Mouse (Mus musculus): ENCODE results near the gene Olfr564. TPM values are rescaled to one million over a fixed set of nuclear protein-coding genes. Genes with fewer than 3 reads are reported as not detected.

The Olfr564 gene
- polyA plus RNA-seq (2015; fragmentation: Nextera tagmentation; extraction: Ambion mirVana) = not detected in 2 replicates

DNA sequence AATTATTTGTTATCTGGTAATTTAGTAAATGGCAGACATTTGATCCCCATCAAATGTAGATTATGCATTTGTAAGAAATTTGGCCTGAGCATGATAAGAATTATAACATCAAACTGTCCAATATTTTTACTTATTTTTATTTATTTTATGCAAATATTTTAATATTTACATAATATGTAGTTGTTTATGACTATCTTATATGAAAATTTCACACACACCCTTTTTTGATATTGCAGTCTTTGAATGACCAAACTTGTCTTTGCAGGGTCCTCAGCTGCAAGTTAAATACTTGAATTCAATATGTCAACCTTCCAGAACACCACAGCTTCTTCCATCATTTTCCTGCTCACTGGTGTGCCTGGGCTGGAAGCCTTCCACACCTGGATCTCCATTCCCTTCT lies at the start of gene Olfr564:
Gene Olfr564 (plus strand): TSS at position 301 of the 400 bp plus-strand sequence.
- Histone ChIP-seq H3K4me1 (replicated peaks) (no peaks in the 10 kb centered on the region), H3K27me3 (no peaks in the 10 kb centered on the region), H3K4me3 (replicated peaks) (no peak within 1 kb of the TSS), H3K36me3 (no peaks in the 10 kb centered on the region), H3K9me3 (replicated peaks) (no peaks in the 10 kb centered on the region), H3K4me2 (no peak within 1 kb of the TSS), H3K9ac (no peak within 1 kb of the TSS), H3K27ac (no peak within 1 kb of the TSS)
- ATAC-seq (ENCODE audit: low read depth) (no peak), DNase-seq (no peak)

DNA sequence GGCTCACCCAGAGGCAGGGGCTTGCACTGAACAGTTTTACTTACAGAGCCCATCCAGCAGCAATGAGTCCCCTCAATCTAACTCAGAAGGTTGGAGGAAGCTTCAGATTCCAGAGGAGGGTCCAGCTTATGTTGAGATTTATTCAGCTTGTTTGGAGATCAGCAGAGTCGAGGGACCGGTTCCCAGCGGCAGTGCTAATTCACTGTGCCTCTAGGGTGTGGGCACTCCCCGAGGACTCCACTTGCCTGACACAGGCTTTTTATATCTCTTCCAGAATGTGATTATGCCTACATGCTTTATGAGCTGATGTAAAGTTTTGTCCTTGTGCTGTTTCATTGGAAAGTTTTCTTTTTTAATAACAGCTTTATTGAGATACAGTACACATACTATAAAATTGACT lies 44.0 kb upstream of the Olfr564 start, which contains the start of the genes Olfr560 and Olfr78:
Gene Olfr560 (minus strand): TSS at position 101 of the 400 bp plus-strand sequence.
Gene Olfr78 (minus strand): TSS at position 206 of the 400 bp plus-strand sequence.
- Histone ChIP-seq H3K9me3 (replicated peaks) (no peaks in the 10 kb centered on the region), H3K36me3 (no peaks in the 10 kb centered on the region), H3K4me1 (replicated peaks) (no peaks in the 10 kb centered on the region), H3K4me3 (replicated peaks) (no peak within 1 kb of the TSS), H3K27me3 (no peaks in the 10 kb centered on the region), H3K9ac (no peak within 1 kb of the TSS), H3K27ac (no peak within 1 kb of the TSS), H3K4me2 (no peak within 1 kb of the TSS)
- 74% methylated on average over 4 of the region's 4 CpGs for WGBS (ENCODE audit: insufficient replicate concordance)
- no peak for DNase-seq
- ATAC-seq (ENCODE audit: low read depth) = no peak

DNA sequence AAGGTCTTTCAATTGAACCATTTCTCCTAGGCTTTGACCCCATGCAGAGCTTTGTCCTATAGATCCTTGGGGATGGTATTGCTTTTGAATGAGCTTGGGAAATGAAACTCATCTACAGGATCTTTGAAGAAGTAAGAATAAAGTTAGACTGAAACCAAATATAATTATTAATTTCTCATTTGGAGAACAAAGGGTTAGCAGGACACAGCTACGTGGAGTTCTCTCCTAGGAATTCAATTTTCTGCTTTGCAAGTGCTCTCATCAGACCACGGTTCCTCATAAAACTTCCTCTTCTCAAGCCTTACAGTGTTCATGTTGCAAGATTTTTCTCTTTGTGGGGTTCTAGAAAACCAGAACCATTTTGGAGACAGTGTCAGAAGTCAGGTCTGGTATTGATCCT lies 32.4 kb upstream of the Olfr564 start, which contains the start of gene Olfr561:
Gene Olfr561 (plus strand): TSS at position 301 of the 400 bp plus-strand sequence.
- no peak for DNase-seq

More for the DNA sequence above, 32.4 kb upstream of the Olfr564 start, which contains the start of gene Olfr561:
- Histone ChIP-seq H3K9ac (no peak within 1 kb of the TSS), H3K4me1 (replicated peaks) (no peaks in the 10 kb centered on the region), H3K27ac (no peak within 1 kb of the TSS), H3K9me3 (replicated peaks) (no peaks in the 10 kb centered on the region), H3K27me3 (no peaks in the 10 kb centered on the region), H3K36me3 (no peaks in the 10 kb centered on the region), H3K4me2 (no peak within 1 kb of the TSS), H3K4me3 (replicated peaks) (no peak within 1 kb of the TSS)
- no peak for ATAC-seq (ENCODE audit: low read depth)
- WGBS (ENCODE audit: insufficient replicate concordance) = 25% methylated on average over 2 of the region's 2 CpGs

Other genes with a start within 250 kb of the Olfr564 start
- gene Trim21, start 238.0 kb upstream of the Olfr564 start, polyA plus RNA-seq (2015; fragmentation: Nextera tagmentation; extraction: Ambion mirVana) = 0.24 and 0.51 TPM in 2 replicates
- not detected in 2 replicates for gene Olfr550, start 232.0 kb upstream of the Olfr564 start, polyA plus RNA-seq (2015; fragmentation: Nextera tagmentation; extraction: Ambion mirVana)
- gene Olfr551, start 211.6 kb upstream of the Olfr564 start, polyA plus RNA-seq (2015; fragmentation: Nextera tagmentation; extraction: Ambion mirVana) = not detected in 2 replicates
- not detected in 2 replicates for gene Olfr552, start 205.7 kb upstream of the Olfr564 start, polyA plus RNA-seq (2015; fragmentation: Nextera tagmentation; extraction: Ambion mirVana)
- gene Olfr553, start 185.3 kb upstream of the Olfr564 start, polyA plus RNA-seq (2015; fragmentation: Nextera tagmentation; extraction: Ambion mirVana) = not detected in 2 replicates
- gene Olfr554, start 165.0 kb upstream of the Olfr564 start, polyA plus RNA-seq (2015; fragmentation: Nextera tagmentation; extraction: Ambion mirVana) = not detected in 2 replicates
- not detected in 2 replicates for gene Olfr555, start 144.7 kb upstream of the Olfr564 start, polyA plus RNA-seq (2015; fragmentation: Nextera tagmentation; extraction: Ambion mirVana)
- gene Olfr556, start 138.6 kb upstream of the Olfr564 start, polyA plus RNA-seq (2015; fragmentation: Nextera tagmentation; extraction: Ambion mirVana) = not detected in 2 replicates
- 1.6 and 1.7 TPM in 2 replicates for gene Trim68, start 116.2 kb upstream of the Olfr564 start, polyA plus RNA-seq (2015; fragmentation: Nextera tagmentation; extraction: Ambion mirVana)
- not detected in 2 replicates for gene Olfr557, start 107.6 kb upstream of the Olfr564 start, polyA plus RNA-seq (2015; fragmentation: Nextera tagmentation; extraction: Ambion mirVana)
- not detected in 2 replicates for gene Olfr558, start 101.3 kb upstream of the Olfr564 start, polyA plus RNA-seq (2015; fragmentation: Nextera tagmentation; extraction: Ambion mirVana)
- gene Olfr33, start 84.4 kb upstream of the Olfr564 start, polyA plus RNA-seq (2015; fragmentation: Nextera tagmentation; extraction: Ambion mirVana) = not detected in 2 replicates
- gene Olfr559, start 76.0 kb upstream of the Olfr564 start, polyA plus RNA-seq (2015; fragmentation: Nextera tagmentation; extraction: Ambion mirVana) = not detected in 2 replicates
- not detected in 2 replicates for gene Olfr560, start 44.1 kb upstream of the Olfr564 start, polyA plus RNA-seq (2015; fragmentation: Nextera tagmentation; extraction: Ambion mirVana)
- not detected in 2 replicates for gene Olfr78, start 44.0 kb upstream of the Olfr564 start, polyA plus RNA-seq (2015; fragmentation: Nextera tagmentation; extraction: Ambion mirVana)
- not detected in 2 replicates for gene Olfr561, start 32.3 kb upstream of the Olfr564 start, polyA plus RNA-seq (2015; fragmentation: Nextera tagmentation; extraction: Ambion mirVana)
- gene Olfr566, start 55.3 kb downstream of the Olfr564 start, polyA plus RNA-seq (2015; fragmentation: Nextera tagmentation; extraction: Ambion mirVana) = not detected in 2 replicates
- not detected in 2 replicates for gene Olfr568, start 73.6 kb downstream of the Olfr564 start, polyA plus RNA-seq (2015; fragmentation: Nextera tagmentation; extraction: Ambion mirVana)
- gene Olfr569, start 87.4 kb downstream of the Olfr564 start, polyA plus RNA-seq (2015; fragmentation: Nextera tagmentation; extraction: Ambion mirVana) = not detected in 2 replicates
- not detected in 2 replicates for gene Olfr570, start 91.1 kb downstream of the Olfr564 start, polyA plus RNA-seq (2015; fragmentation: Nextera tagmentation; extraction: Ambion mirVana)
- gene Olfr571, start 114.1 kb downstream of the Olfr564 start, polyA plus RNA-seq (2015; fragmentation: Nextera tagmentation; extraction: Ambion mirVana) = not detected in 2 replicates
- gene Olfr572, start 120.9 kb downstream of the Olfr564 start, polyA plus RNA-seq (2015; fragmentation: Nextera tagmentation; extraction: Ambion mirVana) = not detected in 2 replicates
- gene Olfr573-ps1, start 139.1 kb downstream of the Olfr564 start, polyA plus RNA-seq (2015; fragmentation: Nextera tagmentation; extraction: Ambion mirVana) = not detected in 2 replicates
- gene Olfr574, start 145.0 kb downstream of the Olfr564 start, polyA plus RNA-seq (2015; fragmentation: Nextera tagmentation; extraction: Ambion mirVana) = not detected in 2 replicates
- not detected in 2 replicates for gene Olfr575, start 155.3 kb downstream of the Olfr564 start, polyA plus RNA-seq (2015; fragmentation: Nextera tagmentation; extraction: Ambion mirVana)
- gene Olfr576, start 159.2 kb downstream of the Olfr564 start, polyA plus RNA-seq (2015; fragmentation: Nextera tagmentation; extraction: Ambion mirVana) = not detected in 2 replicates
- not detected in 2 replicates for gene Olfr577, start 172.5 kb downstream of the Olfr564 start, polyA plus RNA-seq (2015; fragmentation: Nextera tagmentation; extraction: Ambion mirVana)
- not detected in 2 replicates for gene Olfr578, start 185.8 kb downstream of the Olfr564 start, polyA plus RNA-seq (2015; fragmentation: Nextera tagmentation; extraction: Ambion mirVana)
- gene Olfr582, start 234.5 kb downstream of the Olfr564 start, polyA plus RNA-seq (2015; fragmentation: Nextera tagmentation; extraction: Ambion mirVana) = not detected in 2 replicates
- gene Olfr583, start 247.8 kb downstream of the Olfr564 start, polyA plus RNA-seq (2015; fragmentation: Nextera tagmentation; extraction: Ambion mirVana) = not detected in 2 replicates